Mouse (Mus musculus) hindbrain, embryonic 15.5 days (tissue): ENCODE measurements around the gene 1700056E22Rik. TPM values are rescaled to one million over a fixed set of nuclear protein-coding genes. Genes with fewer than 3 reads are reported as not detected.

ENCODE experiments used
- ATAC-seq: fragments of 200-750 bp; cut with Nextera tagmentation; 2 replicates; pipeline ENCODE4 v1.8.0; 2017; ENCODE audit warnings: low read depth, moderate number of reproducible peaks, moderate TSS enrichment; ENCODE audit not compliant: low FRiP score
- H3K27ac ChIP-seq: fragments of 300-500 bp; sonication (generic); replicated peaks from 2 replicates; pipeline ENCODE4 v1.5.1; 2015; ENCODE audit warnings: mild to moderate bottlenecking, inconsistent platforms
- H3K27me3 ChIP-seq: fragments of 300-500 bp; sonication (generic); 2 replicates; pipeline ENCODE4 v1.6.1; 2015; ENCODE audit warnings: control low read depth, inconsistent platforms
- H3K36me3 ChIP-seq: fragments of 300-500 bp; sonication (generic); 2 replicates; pipeline ENCODE4 v1.6.1; 2015; ENCODE audit warnings: control low read depth, inconsistent platforms
- H3K4me1 ChIP-seq: fragments of 300-500 bp; sonication (generic); replicated peaks from 2 replicates; pipeline ENCODE4 v1.6.1; 2015; ENCODE audit warnings: control low read depth, inconsistent platforms
- H3K4me2 ChIP-seq: fragments of 300-500 bp; sonication (generic); 2 replicates; pipeline ENCODE4 v1.6.1; 2015; ENCODE audit warnings: moderate library complexity, mild to moderate bottlenecking, inconsistent platforms
- H3K4me3 ChIP-seq: fragments of 300-500 bp; sonication (generic); 2 replicates; pipeline ENCODE4 v1.5.1; 2015; ENCODE audit warnings: mild to moderate bottlenecking, inconsistent platforms
- H3K9ac ChIP-seq: fragments of 300-500 bp; sonication (generic); 2 replicates; pipeline ENCODE4 v1.6.1; 2015; ENCODE audit warnings: inconsistent platforms
- H3K9me3 ChIP-seq: fragments of 300-500 bp; sonication (generic); 2 replicates; pipeline ENCODE4 v1.6.1; 2016; ENCODE audit warnings: control low read depth, inconsistent platforms
- WGBS: fragments of 180-500 bp; shearing (Covaris S2); methylation state at CpG from one replicate; pipeline ENCODE4 v1.1.7; 2015; 5-methylcytosine and 5-hydroxymethylcytosine counted together
- polyA plus RNA-seq: library from polyadenylated mRNA; unstranded; fragments of >200 nt; fragmentation: Nextera tagmentation; extraction: Ambion mirVana; gene quantifications from 2 replicates; pipeline ENCODE4 v1.2.1, GENCODE M21; 2015

Gene 1700056E22Rik
- polyA plus RNA-seq, 1 experiment from 2014 or later: 0.67 TPM

- no peak overlapping the region for H3K27ac ChIP-seq
- H3K9me3 ChIP-seq: no peaks in the 10 kb centered on the region
- ATAC-seq: no peak
- no peak overlapping the region for H3K4me2 ChIP-seq
- WGBS: 89% methylated on average over 3 of the region's 3 CpGs
- H3K4me3 ChIP-seq: no peak overlapping the region
- H3K36me3 ChIP-seq: no peaks in the 10 kb centered on the region
- no peaks in the 10 kb centered on the region for H3K4me1 ChIP-seq
- no peak overlapping the region for H3K9ac ChIP-seq
- H3K27me3 ChIP-seq: no peaks in the 10 kb centered on the region
Observed at GRCm38 (mm10) chr1:184014091-184014490, 20.0 kb downstream of the 1700056E22Rik start.

DNA sequence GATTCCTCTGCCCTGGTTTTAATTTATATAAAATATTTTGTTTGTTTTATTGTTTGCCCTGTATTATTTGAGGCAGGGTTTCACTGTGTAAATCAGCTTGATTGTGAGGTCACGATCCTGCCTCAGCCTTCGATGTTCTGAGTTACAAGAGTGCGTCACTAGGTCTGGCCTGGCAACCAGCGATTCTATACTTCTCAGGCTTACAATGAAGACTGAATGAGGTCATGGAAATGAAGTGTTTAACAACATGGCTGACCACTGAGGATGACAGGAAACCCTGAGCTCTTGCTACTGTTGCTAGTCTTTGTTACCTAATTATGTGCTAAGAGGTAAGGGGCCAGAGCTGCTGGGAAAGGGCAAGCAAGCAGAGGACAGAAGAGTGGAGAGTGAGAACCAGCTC, 21.0 kb downstream of the 1700056E22Rik start, which contains the start of gene Dusp10:
Dusp10 (plus strand) TSS at position 197 of the 400 bp plus-strand sequence.
- no peaks in the 10 kb centered on the region for H3K27me3 ChIP-seq
- H3K9me3 ChIP-seq: no peaks in the 10 kb centered on the region
- H3K27ac ChIP-seq: no peak within 1 kb of the TSS
- no peak within 1 kb of the TSS for H3K9ac ChIP-seq
- no peak for ATAC-seq
- no peaks in the 10 kb centered on the region for H3K36me3 ChIP-seq
- no peak within 1 kb of the TSS for H3K4me2 ChIP-seq
- no peaks in the 10 kb centered on the region for H3K4me1 ChIP-seq
- no peak within 1 kb of the TSS for H3K4me3 ChIP-seq
- 90% methylated on average over 4 of the region's 4 CpGs for WGBS

DNA sequence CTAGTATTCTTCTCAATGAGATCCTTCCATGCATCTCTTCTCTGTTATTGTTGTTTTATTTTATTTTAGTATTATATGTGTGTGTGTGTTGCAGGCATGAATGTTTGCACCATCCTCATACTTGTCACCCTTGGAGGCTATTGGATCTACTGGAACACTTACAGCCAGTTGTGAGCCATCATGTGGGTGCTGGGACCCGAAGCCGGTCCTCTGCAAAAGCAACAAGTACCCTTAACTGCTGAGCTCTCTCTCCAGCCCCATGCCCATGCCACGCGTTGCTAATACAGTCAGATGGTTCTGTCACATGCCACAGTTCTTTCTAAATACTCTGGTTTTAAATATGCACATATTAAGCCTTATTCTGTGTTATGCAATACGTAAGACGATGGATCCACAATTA, 22.8 kb downstream of the 1700056E22Rik start:
- no peak overlapping the region for H3K4me3 ChIP-seq
- no peaks in the 10 kb centered on the region for H3K9me3 ChIP-seq
- no peak overlapping the region for H3K27ac ChIP-seq
- H3K4me2 ChIP-seq: no peak overlapping the region
- no peaks in the 10 kb centered on the region for H3K27me3 ChIP-seq
- WGBS: 93% methylated on average over 6 of the region's 6 CpGs
- no peak for ATAC-seq
- H3K36me3 ChIP-seq: no peaks in the 10 kb centered on the region
- H3K9ac ChIP-seq: no peak overlapping the region
- no peaks in the 10 kb centered on the region for H3K4me1 ChIP-seq

DNA sequence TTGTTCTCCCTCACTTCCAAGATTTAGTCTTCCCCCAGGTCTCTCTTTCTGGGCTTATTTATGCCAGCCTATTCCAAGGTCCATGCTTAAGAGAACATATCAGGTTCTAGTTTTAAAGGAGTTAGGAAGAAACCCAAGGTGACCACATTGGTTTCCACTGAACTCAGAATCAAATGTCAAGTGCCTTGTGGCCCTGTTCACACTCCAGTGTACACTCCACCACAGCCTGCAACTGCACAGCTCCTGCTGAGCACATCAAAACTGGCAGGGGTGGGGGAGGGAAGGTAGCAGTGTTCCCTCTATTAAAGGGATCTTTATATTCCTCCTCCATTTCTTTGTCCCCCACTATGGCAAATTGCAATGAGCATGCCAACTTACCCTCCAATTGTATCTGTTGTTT, 28.0 kb downstream of the 1700056E22Rik start:
- no peak overlapping the region for H3K4me3 ChIP-seq
- H3K27ac ChIP-seq: no peak overlapping the region
- no peaks in the 10 kb centered on the region for H3K27me3 ChIP-seq
- no peaks in the 10 kb centered on the region for H3K9me3 ChIP-seq
- no peaks in the 10 kb centered on the region for H3K4me1 ChIP-seq
- ATAC-seq: no peak
- no peak overlapping the region for H3K4me2 ChIP-seq
- no peak overlapping the region for H3K9ac ChIP-seq
- H3K36me3 ChIP-seq: no peaks in the 10 kb centered on the region

DNA sequence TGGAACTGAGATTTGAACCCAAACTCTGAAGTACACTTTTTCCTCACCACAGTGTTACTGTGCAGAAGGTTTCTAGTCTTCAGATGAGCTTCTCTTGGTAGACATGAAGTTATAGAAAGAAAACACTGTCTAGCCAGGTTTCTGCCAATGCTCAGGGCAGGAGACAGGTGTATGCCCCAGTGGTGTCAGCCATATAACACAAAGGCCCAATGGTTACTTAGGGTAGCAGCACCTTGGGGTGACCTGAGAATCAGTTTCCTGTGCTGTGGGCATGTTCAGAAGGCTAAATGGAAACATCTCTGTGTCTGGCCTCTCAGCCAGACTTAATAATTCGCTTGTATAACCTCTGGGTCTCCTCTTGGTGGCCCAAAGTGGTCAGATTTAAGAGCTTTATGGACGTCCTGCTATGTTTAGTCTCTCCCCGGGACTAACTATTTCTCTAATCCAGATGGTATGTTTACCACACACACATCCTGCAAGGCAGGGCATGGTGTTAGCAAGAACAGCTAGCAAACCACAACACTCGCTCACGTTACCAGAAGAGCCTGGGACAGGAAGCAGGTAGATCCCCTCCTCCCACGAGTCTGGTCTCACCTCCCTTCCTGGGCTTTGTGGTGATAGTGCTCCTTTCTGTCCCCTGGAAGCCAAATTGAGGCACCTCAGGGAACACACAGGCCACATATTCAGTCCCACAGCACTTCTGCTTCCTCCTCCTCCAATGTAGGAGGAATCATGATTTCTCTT, 28.6 kb downstream of the 1700056E22Rik start:
- WGBS: 84% methylated on average over 6 of the region's 6 CpGs
- Histone ChIP-seq H3K4me3 (no peak overlapping the region), H3K4me2 (no peak overlapping the region), H3K36me3 (no peaks in the 10 kb centered on the region), H3K4me1 (no peaks in the 10 kb centered on the region), H3K27ac (no peak overlapping the region), H3K9me3 (no peaks in the 10 kb centered on the region), H3K9ac (no peak overlapping the region), H3K27me3 (no peaks in the 10 kb centered on the region)
- ATAC-seq: no peak

GRCm38 (mm10) chr1:184004311-184004710, 29.8 kb downstream of the 1700056E22Rik start:
- no peaks in the 10 kb centered on the region for H3K36me3 ChIP-seq
- H3K4me3 ChIP-seq: no peak overlapping the region
- H3K4me2 ChIP-seq: no peak overlapping the region
- H3K9me3 ChIP-seq: no peaks in the 10 kb centered on the region
- H3K27ac ChIP-seq: no peak overlapping the region
- 0 out of 2 replicates have a peak, but pooled peaks have one; percentile 42 for ATAC-seq
- WGBS: 32% methylated on average over 2 of the region's 2 CpGs
- H3K4me1 ChIP-seq: no peaks in the 10 kb centered on the region
- H3K9ac ChIP-seq: no peak overlapping the region
- no peaks in the 10 kb centered on the region for H3K27me3 ChIP-seq

- no peak for ATAC-seq
- H3K27me3 ChIP-seq: no peaks in the 10 kb centered on the region
- no peaks in the 10 kb centered on the region for H3K36me3 ChIP-seq
- H3K9me3 ChIP-seq: no peaks in the 10 kb centered on the region
- H3K9ac ChIP-seq: no peak overlapping the region
- no peak overlapping the region for H3K4me3 ChIP-seq
- no peak overlapping the region for H3K27ac ChIP-seq
- no peaks in the 10 kb centered on the region for H3K4me1 ChIP-seq
- 69% methylated on average over 2 of the region's 2 CpGs for WGBS
- H3K4me2 ChIP-seq: no peak overlapping the region
Observed at GRCm38 (mm10) chr1:184002470-184002869, 31.6 kb downstream of the 1700056E22Rik start.

GRCm38 (mm10) chr1:183997207-183997606, 36.9 kb downstream of the 1700056E22Rik start:
- no peak overlapping the region for H3K27ac ChIP-seq
- ATAC-seq: no peak
- H3K36me3 ChIP-seq: no peaks in the 10 kb centered on the region
- no peaks in the 10 kb centered on the region for H3K4me1 ChIP-seq
- 81% methylated on average over 2 of the region's 2 CpGs for WGBS
- no peak overlapping the region for H3K4me2 ChIP-seq
- H3K4me3 ChIP-seq: no peak overlapping the region
- no peak overlapping the region for H3K9ac ChIP-seq
- H3K9me3 ChIP-seq: no peaks in the 10 kb centered on the region
- no peaks in the 10 kb centered on the region for H3K27me3 ChIP-seq

- 91% methylated on average over 2 of the region's 2 CpGs for WGBS
- ATAC-seq: no peak
- Histone ChIP-seq H3K27ac (no peak overlapping the region), H3K9me3 (no peaks in the 10 kb centered on the region), H3K4me3 (no peak overlapping the region), H3K27me3 (no peaks in the 10 kb centered on the region), H3K36me3 (no peaks in the 10 kb centered on the region), H3K4me2 (no peak overlapping the region), H3K4me1 (no peaks in the 10 kb centered on the region), H3K9ac (no peak overlapping the region)
Observed at GRCm38 (mm10) chr1:183991921-183992320, 42.2 kb downstream of the 1700056E22Rik start.

DNA sequence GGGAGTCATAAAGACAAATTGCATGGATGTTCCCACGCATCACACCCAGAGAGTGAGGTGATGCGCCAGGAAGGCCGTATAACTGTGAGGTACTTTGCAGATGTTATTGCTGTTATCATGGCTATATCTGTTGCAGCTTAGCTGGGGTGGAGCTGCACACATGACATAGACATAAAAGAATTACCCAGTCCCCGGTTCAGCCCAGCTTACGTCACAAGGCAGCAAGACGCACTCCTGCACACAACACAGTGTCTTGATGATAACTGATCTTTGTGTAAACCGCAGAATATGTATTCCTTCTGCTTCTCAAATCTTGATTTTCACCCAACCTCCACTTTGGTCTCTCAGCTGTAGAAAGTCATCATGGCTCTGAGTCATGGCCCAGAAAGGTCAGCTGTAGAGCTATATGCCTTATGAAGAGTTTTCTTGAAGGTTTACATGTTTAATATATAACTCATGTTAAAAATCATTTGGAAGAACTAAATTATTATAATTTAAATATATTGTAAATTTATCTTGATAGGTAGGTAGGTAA, 46.3 kb downstream of the 1700056E22Rik start:
- Histone ChIP-seq H3K36me3 (no peaks in the 10 kb centered on the region), H3K4me1 (no peaks in the 10 kb centered on the region), H3K27me3 (no peaks in the 10 kb centered on the region), H3K27ac (no peak overlapping the region), H3K4me3 (no peak overlapping the region), H3K4me2 (no peak overlapping the region), H3K9ac (no peak overlapping the region), H3K9me3 (no peaks in the 10 kb centered on the region)
- ATAC-seq: no peak
- WGBS: 94% methylated on average over 7 of the region's 7 CpGs
